Mouse (Mus musculus): ENCODE results near the gene Nup85.

DNA sequence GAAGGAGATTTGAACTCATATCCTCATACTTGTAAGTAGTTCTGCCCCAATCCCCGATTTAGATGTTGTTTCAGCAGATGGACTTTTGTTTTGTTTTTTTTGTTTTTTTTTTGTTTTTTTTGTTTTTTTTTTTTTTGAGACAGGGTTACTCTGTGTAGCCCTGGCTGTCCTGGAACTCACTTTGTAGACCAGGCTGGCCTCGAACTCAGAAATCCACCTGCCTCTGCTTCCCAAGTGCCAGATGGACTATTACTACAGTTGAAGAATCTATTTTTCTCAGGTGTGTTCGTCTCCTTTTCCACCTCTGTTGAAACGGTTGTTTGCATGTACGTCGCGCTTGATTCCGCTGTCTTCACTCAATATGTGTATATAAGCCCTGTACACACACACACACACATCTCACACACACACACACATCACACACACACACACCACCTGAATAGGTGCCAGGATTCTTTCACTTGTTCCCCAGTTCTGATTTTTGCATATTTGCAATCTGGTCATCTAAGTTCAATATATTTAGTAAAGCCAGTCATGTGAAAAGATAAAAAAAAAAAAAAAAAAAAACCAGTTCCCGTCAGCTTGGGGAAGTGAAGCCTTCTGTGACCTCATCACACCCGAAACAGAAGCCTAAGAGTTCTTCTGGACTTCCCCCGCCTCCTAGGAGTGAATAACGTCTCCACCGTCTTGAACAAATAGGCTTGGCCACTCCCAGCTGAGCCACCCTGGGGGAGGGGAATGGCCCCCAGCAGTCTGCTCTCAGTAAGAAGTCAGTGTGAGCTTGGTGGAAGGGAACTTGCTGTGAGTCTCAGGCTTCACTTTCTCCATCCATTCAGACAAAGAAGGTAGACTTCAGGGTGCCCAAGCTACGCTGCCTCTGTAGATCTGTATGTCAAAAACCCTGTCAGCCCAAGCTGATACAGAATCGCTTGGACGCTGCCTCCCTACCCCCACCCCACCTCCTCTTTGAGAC, 66.6 kb downstream of the Nup85 start:
- TF ChIP-seq GATA1 (IDR thresholded peaks at IDR 0.05; ENCODE audit: borderline replicate concordance, low read length) (no peak), FLI1 (IDR thresholded peaks at IDR 0.05; ENCODE audit: low read length) (no peak)

All from megakaryocyte, embryonic 14.5 days (primary cell).